Mouse (Mus musculus) macrophage (primary cell): ENCODE measurements around the gene Fap. TPM values are rescaled to one million over a fixed set of nuclear protein-coding genes. Genes with fewer than 3 reads are reported as not detected.
A peak's percentile ranks its signal among the peaks of the same experiment; 100 is the strongest.

ENCODE experiments used
- H3K27ac ChIP-seq: fragments of 350-480 bp; formaldehyde crosslinking; 2 replicates; pipeline ENCODE4 v1.9.0; 2021
- H3K36me3 ChIP-seq: fragments of 350-480 bp; formaldehyde crosslinking; 2 replicates; pipeline ENCODE4 v1.9.0; 2021; ENCODE audit errors: inconsistent target
- H3K4me3 ChIP-seq: fragments of 350-480 bp; formaldehyde crosslinking; 2 replicates; pipeline ENCODE4 v1.9.0; 2021; ENCODE audit errors: inconsistent target
- H3K79me2 ChIP-seq: fragments of 350-480 bp; formaldehyde crosslinking; 2 replicates; pipeline ENCODE4 v1.9.0; 2021; ENCODE audit errors: inconsistent target
- WGBS: methylation state at CpG from one replicate; pipeline ENCODE4 v1.1.7; 2026; ENCODE audit warnings: inconsistent platforms; ENCODE audit not compliant: missing documents; 5-methylcytosine and 5-hydroxymethylcytosine counted together
- polyA plus RNA-seq: library from polyadenylated mRNA; stranded (reverse); fragments of 250-400 nt; gene quantifications from 3 replicates; pipeline ENCODE4 v1.2.4, GENCODE M21; 2018; ENCODE audit warnings: inconsistent platforms

Fap gene
- polyA plus RNA-seq, 1 experiment from 2014 or later: 0.22 TPM

- H3K27ac ChIP-seq: 0 out of 2 replicates have a peak overlapping the region, but pooled peaks have one; percentile 27
- H3K4me3 ChIP-seq: no peak overlapping the region
- no peaks in the 10 kb centered on the region for H3K36me3 ChIP-seq
- 64% methylated on average over 18 of the region's 18 CpGs for WGBS
- H3K79me2 ChIP-seq: no peaks in the 10 kb centered on the region
Observed at GRCm38 (mm10) chr2:62459241-62460174, 114.4 kb downstream of the Fap start.

- H3K4me3 ChIP-seq: no peak overlapping the region
- no peaks in the 10 kb centered on the region for H3K79me2 ChIP-seq
- no peak overlapping the region for H3K27ac ChIP-seq
- 32% methylated on average over 7 of the region's 9 CpGs for WGBS
- no peaks in the 10 kb centered on the region for H3K36me3 ChIP-seq
Observed at GRCm38 (mm10) chr2:62458070-62458469, 115.8 kb downstream of the Fap start.

GRCm38 (mm10) chr2:62454991-62455390, 118.9 kb downstream of the Fap start:
- no peaks in the 10 kb centered on the region for H3K79me2 ChIP-seq
- 85% methylated on average over 9 of the region's 11 CpGs for WGBS
- no peak overlapping the region for H3K4me3 ChIP-seq
- no peaks in the 10 kb centered on the region for H3K36me3 ChIP-seq
- H3K27ac ChIP-seq: no peak overlapping the region

GRCm38 (mm10) chr2:62454033-62454432, 119.8 kb downstream of the Fap start:
- Histone ChIP-seq H3K79me2 (no peaks in the 10 kb centered on the region), H3K36me3 (no peaks in the 10 kb centered on the region), H3K4me3 (no peak overlapping the region), H3K27ac (no peak overlapping the region)
- 90% methylated on average over 6 of the region's 6 CpGs for WGBS

Other genes starting within 250 kb of the Fap start
- gene Dpp4, start 161.8 kb downstream of the Fap start, polyA plus RNA-seq: 0.19 to 1.1 TPM (median 0.91 TPM) in 3 replicates
- not detected in 3 replicates for gene Gcg, start 90.4 kb downstream of the Fap start, polyA plus RNA-seq
- gene Ifih1, start 72.2 kb upstream of the Fap start, polyA plus RNA-seq: 26.5 to 58.3 TPM (median 35.8 TPM) in 3 replicates
- gene Gca, start 90.2 kb upstream of the Fap start, polyA plus RNA-seq: 3.1 to 5.4 TPM (median 3.5 TPM) in 3 replicates